Mouse (Mus musculus) frontal cortex, postnatal 25 days (tissue): ENCODE results near the gene Exoc3.

Source experiments
- DNase-seq, 2 experiments: peaks; one replicate each; pipeline ENCODE4 v3.0.0; 2022; ENCODE audit warnings: low spot score in 2 of 2

Gene Exoc3

GRCm38 (mm10) chr13:74138906-74139647 lies 69.5 kb downstream of the Exoc3 start:
- DNase-seq = no peak

DNA sequence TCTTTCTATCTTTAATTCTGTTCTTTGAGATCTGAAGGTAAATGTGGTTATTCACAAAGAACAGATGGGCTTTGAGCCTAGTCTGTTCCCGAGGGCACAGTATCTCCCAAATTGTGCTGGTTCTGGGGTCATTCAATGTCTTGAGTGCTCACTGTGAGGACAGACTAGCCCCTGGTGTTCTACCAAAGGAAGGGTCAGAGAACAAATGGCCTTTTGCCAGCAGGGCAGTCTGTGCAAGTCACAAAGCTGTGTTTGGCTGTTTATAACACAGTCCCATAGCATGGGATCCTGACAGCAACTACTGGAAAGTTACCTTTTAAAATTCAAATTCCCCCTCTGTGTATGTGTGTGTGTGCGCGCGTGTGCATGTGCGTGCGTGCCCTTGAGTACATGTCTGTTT lies 78.6 kb downstream of the Exoc3 start:
- no peak for DNase-seq

DNA sequence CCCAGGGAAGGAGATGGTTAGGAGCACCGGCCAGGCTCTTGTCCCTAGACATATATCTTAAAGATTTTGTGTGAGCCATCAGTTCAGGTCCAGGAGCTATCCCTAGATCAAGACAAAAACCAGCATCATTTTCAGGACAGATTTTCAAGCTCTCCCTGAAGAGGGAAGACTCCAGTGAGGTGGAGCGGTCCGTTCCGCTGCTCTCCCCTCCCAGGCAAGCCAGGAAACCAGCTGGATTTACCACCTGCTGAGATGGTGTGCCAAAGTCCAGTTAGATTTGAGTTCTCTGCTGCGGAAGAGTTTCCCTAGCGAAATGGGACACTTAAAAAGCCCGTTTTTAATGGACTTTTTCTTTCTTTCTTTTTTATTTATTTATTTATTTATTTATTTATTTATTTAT lies 81.0 kb downstream of the Exoc3 start:
- DNase-seq = no peak

DNA sequence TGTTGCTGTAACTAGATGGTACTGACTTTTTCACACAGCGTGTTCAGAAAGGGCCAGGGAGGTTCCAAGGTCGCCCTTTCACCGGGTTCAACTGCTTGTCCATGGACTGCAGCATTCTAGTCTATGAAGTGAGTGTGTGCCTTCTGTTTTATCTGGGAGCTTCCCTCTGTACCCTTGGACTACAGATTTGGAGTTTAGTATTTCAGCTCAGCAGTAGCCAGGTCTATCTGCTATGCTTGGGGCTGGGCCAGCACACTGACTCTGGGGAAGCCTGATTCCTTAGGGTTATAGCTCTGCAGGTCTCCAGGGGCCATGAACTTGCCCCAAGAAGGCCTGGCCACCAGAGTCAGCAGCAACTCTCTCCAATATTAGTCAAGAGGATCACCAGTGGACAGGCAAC lies 85.9 kb downstream of the Exoc3 start:
- no peak for DNase-seq

DNA sequence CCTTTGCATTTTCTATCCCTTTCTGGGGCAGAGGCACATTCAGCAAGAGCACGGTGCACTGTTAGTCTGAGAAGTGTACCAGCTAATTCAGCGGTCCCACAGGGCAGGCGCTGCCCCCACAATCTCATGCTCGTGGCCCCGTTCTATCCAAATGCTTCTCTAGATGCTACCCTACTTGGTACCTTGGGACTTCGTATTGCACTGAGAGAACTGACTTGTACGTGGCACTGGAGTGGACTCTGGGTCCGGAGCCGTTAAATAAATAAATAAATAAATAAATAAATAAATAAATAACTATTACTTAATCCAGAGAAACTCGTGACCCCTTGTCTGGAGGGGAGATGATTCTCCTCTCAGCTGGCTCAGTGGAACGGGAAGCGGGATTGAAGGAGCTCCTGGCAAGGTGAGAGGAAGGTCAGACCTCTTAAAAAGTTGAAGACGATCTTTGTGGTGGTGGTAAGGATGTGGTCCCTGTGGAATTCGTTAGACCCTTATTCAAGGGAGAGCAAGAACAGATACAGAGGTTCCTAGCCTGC lies 86.7 kb downstream of the Exoc3 start:
- DNase-seq = no peak

DNA sequence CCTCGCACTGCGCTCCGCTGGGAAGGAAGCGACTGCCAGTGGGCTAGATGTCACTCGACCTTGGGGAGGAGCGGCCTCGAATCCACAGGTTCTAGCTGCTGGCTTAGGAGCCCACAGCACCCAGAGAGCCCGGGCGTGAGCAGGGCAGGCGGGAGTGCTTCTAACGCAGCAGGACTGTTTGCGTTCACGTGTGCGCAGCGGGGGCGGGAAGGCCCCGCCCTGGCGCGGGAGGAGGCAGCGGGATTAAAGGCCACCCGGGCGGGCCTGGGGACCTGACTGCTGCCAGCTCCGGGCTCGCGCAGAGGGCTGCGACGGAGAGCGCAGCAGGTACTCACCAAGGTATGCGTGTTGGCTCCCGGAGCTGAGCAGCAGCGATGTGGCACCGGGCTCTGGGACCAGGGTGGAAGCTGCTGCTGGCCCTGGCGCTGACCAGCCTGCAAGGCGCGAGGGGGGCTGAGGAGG lies 87.4 kb downstream of the Exoc3 start, which contains the start of gene Slc9a3:
Slc9a3 (plus strand) TSS at position 317 of the 462 bp plus-strand sequence.
- no peak for DNase-seq
